Mouse (Mus musculus) limb, embryonic 14.5 days (tissue): ENCODE measurements around the gene Hpdl. TPM values are rescaled to one million over a fixed set of nuclear protein-coding genes. Genes with fewer than 3 reads are reported as not detected.
A peak's percentile ranks its signal among the peaks of the same experiment; 100 is the strongest.
"Not testable (repeated sequence)": the region's sequence is repeated elsewhere in the genome, so short reads cannot be mapped to it uniquely, and the experiment has no call there.

Experiments
- ATAC-seq: fragments of 200-750 bp; cut with Nextera tagmentation; 2 replicates; pipeline ENCODE4 v1.8.0; 2017; ENCODE audit warnings: low read depth, moderate number of reproducible peaks, moderate TSS enrichment; ENCODE audit not compliant: low FRiP score
- DNase-seq: peaks from one replicate; pipeline ENCODE4 v3.0.0-alpha.2; 2015; ENCODE audit warnings: low spot score
- H3K27ac ChIP-seq: fragments of 300-500 bp; sonication (generic); replicated peaks from 2 replicates; pipeline ENCODE4 v1.5.1; 2014; ENCODE audit warnings: low read depth, mild to moderate bottlenecking, low read length, moderate library complexity, mixed read lengths
- H3K27me3 ChIP-seq: fragments of 300-500 bp; sonication (generic); 2 replicates; pipeline ENCODE4 v1.6.1; 2014; ENCODE audit warnings: low read length, mixed read lengths; ENCODE audit not compliant: control insufficient read depth, insufficient read depth
- H3K36me3 ChIP-seq: fragments of 300-500 bp; sonication (generic); 2 replicates; pipeline ENCODE4 v1.6.1; 2014; ENCODE audit warnings: mild to moderate bottlenecking, low read length, moderate library complexity, mixed read lengths; ENCODE audit not compliant: control insufficient read depth, insufficient read depth
- H3K4me1 ChIP-seq: fragments of 300-500 bp; sonication (generic); 2 replicates; pipeline ENCODE4 v1.6.1; 2014; ENCODE audit warnings: antibody characterized with exemption, low read length, mixed read lengths; ENCODE audit not compliant: control insufficient read depth, insufficient read depth
- H3K4me2 ChIP-seq: fragments of 300-500 bp; sonication (generic); replicated peaks from 2 replicates; pipeline ENCODE4 v1.6.1; 2014; ENCODE audit warnings: low read depth, mild to moderate bottlenecking, low read length, moderate library complexity; ENCODE audit not compliant: severe bottlenecking
- H3K4me3 ChIP-seq: fragments of 300-500 bp; sonication (generic); replicated peaks from 2 replicates; pipeline ENCODE4 v1.5.1; 2014; ENCODE audit warnings: low read length
- H3K9ac ChIP-seq: fragments of 300-500 bp; sonication (generic); 2 replicates; pipeline ENCODE4 v1.6.1; 2014; ENCODE audit warnings: mild to moderate bottlenecking, low read depth, low read length, moderate library complexity; ENCODE audit not compliant: severe bottlenecking
- H3K9me3 ChIP-seq: fragments of 300-500 bp; sonication (generic); 2 replicates; pipeline ENCODE4 v1.6.1; 2016; ENCODE audit warnings: low read length; ENCODE audit not compliant: control insufficient read depth
- POLR2A ChIP-seq: fragments of 200-500 bp; IDR thresholded peaks from 2 replicates; pipeline ENCODE4 v1.8.0; 2012; ENCODE audit warnings: inconsistent platforms, mild to moderate bottlenecking, moderate library complexity, borderline replicate concordance; ENCODE audit not compliant: insufficient read depth, insufficient read length; ENCODE audit errors: extremely low read depth
- WGBS: fragments of 180-500 bp; shearing (Covaris S2); extraction: QIAGEN DNeasy Blood & Tissue Kit; methylation state at CpG from one replicate; pipeline ENCODE4 v1.1.7; 2014; 5-methylcytosine and 5-hydroxymethylcytosine counted together
- polyA plus RNA-seq, 2 experiments: library from polyadenylated mRNA; depleted of rRNA in 1 of 2; stranded (reverse) in 1 of 2; unstranded in 1 of 2; fragments of >200 nt; fragmentation: Nextera tagmentation in 1 of 2; extraction: Ambion mirVana in 1 of 2; gene quantifications; 2 replicates each; pipeline versions ENCODE4 v1.2.1 to v1.2.3; 2012 to 2014

The Hpdl gene
- polyA plus RNA-seq, 2 experiments = 0.57 to 1.1 TPM

- no peak overlapping the region for H3K4me3 ChIP-seq
- DNase-seq (no peak), ATAC-seq (no peak)
- H3K9me3 ChIP-seq = no peaks in the 10 kb centered on the region
- no peak overlapping the region for H3K9ac ChIP-seq
- H3K27me3 ChIP-seq = no peaks in the 10 kb centered on the region
- no peaks in the 10 kb centered on the region for H3K4me1 ChIP-seq
- H3K27ac ChIP-seq = no peak overlapping the region
- no peaks in the 10 kb centered on the region for H3K36me3 ChIP-seq
- WGBS = 65% methylated on average over 3 of the region's 3 CpGs
- no peak for TF ChIP-seq POLR2A
- no peak overlapping the region for H3K4me2 ChIP-seq
Measured at GRCm38 (mm10) chr4:116849901-116850300, 28.4 kb upstream of the Hpdl start.

GRCm38 (mm10) chr4:116844324-116844723, 22.8 kb upstream of the Hpdl start:
- no peak overlapping the region for H3K9ac ChIP-seq
- no peak for ATAC-seq
- no peaks in the 10 kb centered on the region for H3K9me3 ChIP-seq
- H3K36me3 ChIP-seq = no peaks in the 10 kb centered on the region
- 99% methylated on average over 3 of the region's 3 CpGs for WGBS
- no peak overlapping the region for H3K27ac ChIP-seq
- no peak overlapping the region for H3K4me3 ChIP-seq
- H3K27me3 ChIP-seq = no peaks in the 10 kb centered on the region
- no peak for TF ChIP-seq POLR2A
- no peaks in the 10 kb centered on the region for H3K4me1 ChIP-seq
- H3K4me2 ChIP-seq = no peak overlapping the region
- DNase-seq = no peak

- H3K4me3 ChIP-seq = no peak overlapping the region
- no peak for ATAC-seq
- H3K4me2 ChIP-seq = no peak overlapping the region
- no peak overlapping the region for H3K27ac ChIP-seq
- no peaks in the 10 kb centered on the region for H3K9me3 ChIP-seq
- no peak for DNase-seq
- TF ChIP-seq POLR2A = no peak
- H3K4me1 ChIP-seq = no peaks in the 10 kb centered on the region
- H3K27me3 ChIP-seq = no peaks in the 10 kb centered on the region
- no peak overlapping the region for H3K9ac ChIP-seq
- 85% methylated on average over 6 of the region's 6 CpGs for WGBS
- no peaks in the 10 kb centered on the region for H3K36me3 ChIP-seq
Measured at GRCm38 (mm10) chr4:116840841-116841240, 19.3 kb upstream of the Hpdl start.

GRCm38 (mm10) chr4:116840096-116840495, 18.6 kb upstream of the Hpdl start:
- not testable (repeated sequence) for H3K4me1 ChIP-seq, H3K9ac ChIP-seq, H3K27ac ChIP-seq, H3K36me3 ChIP-seq, H3K27me3 ChIP-seq, ATAC-seq, H3K4me3 ChIP-seq, H3K9me3 ChIP-seq, DNase-seq
- 0 out of 2 replicates have a peak overlapping the region, but pooled peaks have one; percentile 23 for H3K4me2 ChIP-seq
- WGBS = 22% methylated on average over 21 of the region's 29 CpGs

- 28% methylated on average over 2 of the region's 2 CpGs for WGBS
- H3K9ac ChIP-seq = no peak overlapping the region
- no peak overlapping the region for H3K4me2 ChIP-seq
- H3K27me3 ChIP-seq = no peaks in the 10 kb centered on the region
- no peak overlapping the region for H3K27ac ChIP-seq
- H3K36me3 ChIP-seq = no peaks in the 10 kb centered on the region
- DNase-seq (no peak), ATAC-seq (no peak)
- H3K4me3 ChIP-seq = no peak overlapping the region
- TF ChIP-seq POLR2A = no peak
- no peaks in the 10 kb centered on the region for H3K4me1 ChIP-seq
- H3K9me3 ChIP-seq = no peaks in the 10 kb centered on the region
Measured at GRCm38 (mm10) chr4:116838999-116839398, 17.5 kb upstream of the Hpdl start.

- no peak overlapping the region for H3K4me3 ChIP-seq
- no peaks in the 10 kb centered on the region for H3K9me3 ChIP-seq
- no peak for TF ChIP-seq POLR2A
- H3K4me2 ChIP-seq = no peak overlapping the region
- no peaks in the 10 kb centered on the region for H3K27me3 ChIP-seq
- H3K27ac ChIP-seq = no peak overlapping the region
- ATAC-seq (no peak), DNase-seq (no peak)
- no peaks in the 10 kb centered on the region for H3K36me3 ChIP-seq
- no peak overlapping the region for H3K9ac ChIP-seq
- 23% methylated on average over 6 of the region's 6 CpGs for WGBS
- peaks cover 4% of the 10 kb centered on the region; the same call in 1 of the 2 replicates for H3K4me1 ChIP-seq
Measured at GRCm38 (mm10) chr4:116830070-116830368, 8.5 kb upstream of the Hpdl start.
